Mouse (Mus musculus) cerebellum, adult 2 months (tissue): ENCODE measurements at regions not wholly inside any gene's neighbourhood (a gene's known extent, or its start where the extent isn't known, plus 50 kb on each side); places are given as distances from the start of the nearest gene placed in this dataset.

Experiments used
- DNase-seq, 2 experiments: peaks; one replicate each; pipeline ENCODE4 v3.0.0; 2021
- H3K27ac ChIP-seq: fragments of 200-500 bp; 2 replicates; pipeline ENCODE4 v1.5.1; 2012; ENCODE audit warnings: low read length, control low read depth, inconsistent platforms; ENCODE audit not compliant: insufficient read depth
- H3K27me3 ChIP-seq: fragments of 200-500 bp; 2 replicates; pipeline ENCODE4 v1.6.1; 2012; ENCODE audit warnings: inconsistent platforms, mild to moderate bottlenecking, low read length, moderate library complexity; ENCODE audit not compliant: control insufficient read depth, insufficient read depth
- H3K4me1 ChIP-seq: fragments of 200-500 bp; 2 replicates; pipeline ENCODE4 v1.6.1; 2011; ENCODE audit warnings: low read length; ENCODE audit not compliant: control insufficient read depth, insufficient read depth
- H3K4me3 ChIP-seq: fragments of 200-500 bp; replicated peaks from 2 replicates; pipeline ENCODE3; 2011; ENCODE audit warnings: mild to moderate bottlenecking, low read depth, low read length, control low read depth; ENCODE audit not compliant: insufficient read depth
- CTCF ChIP-seq: fragments of 200-500 bp; IDR thresholded peaks from 2 replicates; pipeline ENCODE4 v1.5.1; 2011; ENCODE audit warnings: low read depth, mild to moderate bottlenecking, control low read depth, low read length, moderate library complexity, borderline replicate concordance; ENCODE audit not compliant: insufficient read depth
- POLR2A ChIP-seq: fragments of 200-500 bp; IDR thresholded peaks from 2 replicates; pipeline ENCODE4 v1.6.1; 2011; ENCODE audit warnings: low read length, control low read depth, borderline replicate concordance; ENCODE audit not compliant: insufficient read depth
- WGBS: fragments of 180-500 bp; shearing (Covaris S2); methylation state at CpG from one replicate; pipeline ENCODE4 v1.1.7; 2018; 5-methylcytosine and 5-hydroxymethylcytosine counted together

DNA sequence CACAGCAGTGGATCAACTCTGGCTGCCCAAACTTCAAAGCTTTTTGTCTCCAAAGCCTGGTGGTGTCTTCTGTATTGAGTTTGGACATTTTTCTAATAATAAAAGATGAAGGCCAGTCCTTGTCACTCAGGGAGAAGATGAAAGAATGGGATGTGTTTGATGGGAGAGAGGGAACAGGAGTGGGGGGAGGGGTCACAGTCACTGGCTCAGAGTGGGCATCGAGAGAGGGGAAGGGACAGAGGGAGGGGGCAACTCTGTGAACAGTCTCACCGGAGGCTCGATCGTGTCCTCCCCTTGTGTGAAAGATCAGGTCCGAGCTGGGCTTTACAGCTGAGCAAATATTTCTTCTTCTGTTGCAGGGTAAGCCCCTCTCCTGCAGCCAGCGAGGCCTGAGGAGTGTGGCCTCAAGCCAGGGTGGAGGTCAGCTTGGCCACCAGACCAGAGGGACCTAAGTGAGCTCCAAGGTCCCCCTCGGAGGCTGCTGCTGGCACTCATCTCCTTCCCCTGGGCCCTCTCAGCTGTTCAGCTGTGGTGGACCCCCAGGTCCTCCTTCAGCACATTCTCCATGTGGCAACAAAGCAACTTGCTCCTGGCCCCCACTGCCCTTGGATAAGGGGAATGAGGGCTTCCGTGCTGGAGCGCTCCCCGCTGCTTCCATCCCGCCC, 108.0 kb upstream of the Zbtb40 start:
- no peaks in the 10 kb centered on the region for H3K27me3 ChIP-seq
- TF ChIP-seq POLR2A (no peak), CTCF (no peak)
- no peak overlapping the region for H3K4me3 ChIP-seq
- 74% methylated on average over 11 of the region's 11 CpGs for WGBS
- no peak for DNase-seq
- H3K27ac ChIP-seq: no peak overlapping the region
- H3K4me1 ChIP-seq: peaks cover 6% of the 10 kb centered on the region; the same call in 1 of the 2 replicates

DNA sequence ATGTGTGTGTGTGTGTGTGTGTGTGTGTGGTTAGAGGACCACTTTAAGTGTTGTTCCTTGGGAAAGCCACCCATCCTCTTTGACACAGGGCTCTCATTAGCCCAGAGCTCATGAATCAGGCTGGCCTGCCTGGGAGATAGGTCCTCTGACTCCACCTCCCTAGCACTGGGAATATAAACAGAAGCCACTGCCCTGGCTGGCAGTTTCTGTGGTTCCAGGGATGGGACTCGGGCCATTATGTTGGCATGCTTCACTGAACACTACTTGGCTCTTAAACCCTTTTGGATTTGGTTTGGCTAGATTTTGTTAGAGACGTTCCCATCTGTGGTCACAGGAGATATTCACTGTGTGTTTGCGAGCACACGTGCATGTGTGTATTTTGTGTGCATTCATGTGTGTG, 100.2 kb upstream of the Zbtb40 start:
- H3K27ac ChIP-seq: no peak overlapping the region
- peaks cover 4% of the 10 kb centered on the region for H3K4me1 ChIP-seq
- peak; percentile 48 to 70 for DNase-seq
- no peak overlapping the region for H3K4me3 ChIP-seq
- H3K27me3 ChIP-seq: no peaks in the 10 kb centered on the region
- TF ChIP-seq CTCF (no peak), POLR2A (no peak)
- WGBS: 6% methylated on average over 4 of the region's 4 CpGs

DNA sequence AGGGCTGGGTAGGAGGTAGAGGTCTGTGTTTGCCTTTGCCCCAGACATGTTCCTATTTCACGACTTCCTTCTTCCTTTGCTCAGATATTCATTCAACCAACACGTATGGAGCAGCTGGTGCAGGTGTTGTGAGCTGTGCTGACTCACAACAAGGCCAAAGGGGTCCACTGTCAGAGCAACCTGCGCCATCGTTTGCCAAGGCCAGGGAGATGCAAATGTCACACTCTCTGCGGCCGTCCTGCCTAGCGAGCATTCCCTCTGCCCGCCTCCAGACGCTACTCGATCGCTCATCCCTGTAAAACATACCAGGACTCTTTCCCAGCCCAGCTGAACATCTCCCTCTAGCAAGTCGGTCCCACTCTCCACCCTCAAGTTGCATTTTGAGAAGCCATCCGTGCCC, 99.2 kb upstream of the Zbtb40 start:
- Histone ChIP-seq H3K4me3 (no peak overlapping the region), H3K27ac (no peak overlapping the region), H3K27me3 (no peaks in the 10 kb centered on the region), H3K4me1 (peaks cover 4% of the 10 kb centered on the region)
- no peak for TF ChIP-seq POLR2A
- TF ChIP-seq CTCF: no peak
- no peak for DNase-seq
- WGBS: 82% methylated on average over 13 of the region's 13 CpGs

DNA sequence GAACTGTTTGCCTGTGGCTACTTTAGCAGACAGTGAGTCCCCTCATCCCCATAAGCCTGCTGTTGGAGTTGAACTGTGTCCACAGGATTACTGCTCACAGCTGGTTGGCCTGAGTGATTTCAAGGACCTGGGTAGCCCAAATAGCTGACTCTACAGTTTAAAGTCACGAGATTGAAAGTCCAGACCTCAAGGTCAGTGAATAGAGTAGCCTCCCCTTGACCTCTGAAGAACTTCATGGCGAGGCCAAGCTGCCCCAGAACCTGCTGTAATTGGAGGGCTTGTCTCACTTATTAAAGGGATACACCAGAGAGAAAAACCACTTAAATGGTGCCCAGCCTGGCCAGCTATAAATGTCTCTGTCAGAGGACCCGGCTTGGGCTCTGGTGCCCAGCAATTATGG, 97.7 kb upstream of the Zbtb40 start:
- Histone ChIP-seq H3K4me1 (peaks cover 4% of the 10 kb centered on the region), H3K27me3 (no peaks in the 10 kb centered on the region), H3K4me3 (no peak overlapping the region), H3K27ac (no peak overlapping the region)
- DNase-seq: no peak
- no peak for TF ChIP-seq POLR2A
- 92% methylated on average over 3 of the region's 3 CpGs for WGBS

DNA sequence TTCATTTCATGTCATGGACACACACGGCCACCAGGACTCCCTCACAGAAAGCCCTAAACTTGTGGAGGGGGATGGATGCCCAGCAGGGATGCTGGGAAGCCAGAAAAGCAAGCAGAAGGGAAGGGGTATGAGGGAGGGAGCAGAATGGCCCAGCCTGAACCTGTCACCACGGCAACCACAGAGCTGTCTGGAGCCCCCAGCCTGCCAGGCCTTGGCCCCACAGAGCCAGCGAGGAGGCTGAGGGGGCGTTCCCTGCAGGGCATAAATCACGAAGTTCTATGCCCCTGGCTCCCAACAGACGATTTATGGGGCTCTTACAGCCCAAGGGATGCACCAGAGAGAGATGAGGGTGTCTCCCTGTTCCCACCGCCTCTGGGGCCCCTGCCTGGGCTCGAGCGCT, 93.7 kb upstream of the Zbtb40 start:
- TF ChIP-seq CTCF (no peak), POLR2A (no peak)
- Histone ChIP-seq H3K4me3 (no peak overlapping the region), H3K4me1 (no peaks in the 10 kb centered on the region), H3K27ac (no peak overlapping the region), H3K27me3 (no peaks in the 10 kb centered on the region)
- WGBS: 51% methylated on average over 9 of the region's 9 CpGs
- no peak for DNase-seq

DNA sequence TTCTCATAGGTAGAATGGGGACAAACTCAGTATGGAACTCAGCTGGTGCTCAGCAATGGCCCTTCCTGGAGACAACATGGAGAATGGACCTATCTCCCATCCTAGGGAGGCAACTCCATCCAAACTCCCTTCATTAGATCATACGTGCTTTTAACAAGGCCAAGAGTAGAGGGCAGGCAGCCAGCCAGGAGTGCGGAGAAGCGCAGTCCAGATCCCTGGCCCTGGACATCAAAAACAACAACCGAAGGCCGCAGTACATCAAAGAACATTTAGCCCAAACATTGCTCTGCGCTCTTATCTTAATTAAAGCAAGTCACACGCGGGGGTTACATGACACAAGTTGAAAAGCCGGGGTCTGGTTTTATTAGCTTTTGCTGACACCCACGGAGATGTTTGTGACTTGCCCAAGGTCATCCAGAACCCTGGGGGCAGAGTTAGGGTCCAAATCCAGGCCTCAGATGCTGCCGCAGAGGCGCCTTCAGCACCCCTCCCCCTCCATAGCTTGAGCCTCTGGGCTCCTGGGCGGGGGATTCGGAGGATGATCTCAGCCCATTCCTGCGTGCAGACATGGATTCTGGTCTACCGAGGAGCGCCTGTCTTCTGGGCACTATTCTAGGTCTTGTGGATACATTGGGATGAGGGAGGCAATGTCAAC, 90.6 kb upstream of the Zbtb40 start:
- H3K27me3 ChIP-seq: no peaks in the 10 kb centered on the region
- 86% methylated on average over 17 of the region's 17 CpGs for WGBS
- H3K4me3 ChIP-seq: no peak overlapping the region
- TF ChIP-seq CTCF (no peak), POLR2A (no peak)
- DNase-seq: no peak
- no peak overlapping the region for H3K27ac ChIP-seq
- peaks cover 7% of the 10 kb centered on the region; the same call in 1 of the 2 replicates for H3K4me1 ChIP-seq

DNA sequence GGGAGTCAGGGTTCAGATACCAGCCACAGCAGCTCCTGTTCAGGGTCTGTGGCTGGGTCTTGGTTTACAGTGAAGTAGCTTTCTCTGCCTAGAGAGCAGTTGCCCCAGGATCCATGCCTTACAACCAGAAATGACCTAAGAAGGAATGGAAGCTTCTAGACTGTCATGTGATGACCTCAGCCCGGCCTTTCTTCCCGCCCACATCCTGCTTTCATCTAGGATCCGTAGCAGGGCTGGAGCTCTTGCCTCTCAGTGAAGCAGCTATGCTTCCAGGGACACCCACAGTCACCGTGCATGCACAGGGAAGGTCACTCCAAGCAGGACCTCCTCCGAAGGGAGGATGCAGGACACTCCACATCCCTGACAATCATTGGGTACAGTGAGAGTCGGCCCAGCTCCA, 89.5 kb upstream of the Zbtb40 start:
- H3K27ac ChIP-seq: no peak overlapping the region

DNA sequence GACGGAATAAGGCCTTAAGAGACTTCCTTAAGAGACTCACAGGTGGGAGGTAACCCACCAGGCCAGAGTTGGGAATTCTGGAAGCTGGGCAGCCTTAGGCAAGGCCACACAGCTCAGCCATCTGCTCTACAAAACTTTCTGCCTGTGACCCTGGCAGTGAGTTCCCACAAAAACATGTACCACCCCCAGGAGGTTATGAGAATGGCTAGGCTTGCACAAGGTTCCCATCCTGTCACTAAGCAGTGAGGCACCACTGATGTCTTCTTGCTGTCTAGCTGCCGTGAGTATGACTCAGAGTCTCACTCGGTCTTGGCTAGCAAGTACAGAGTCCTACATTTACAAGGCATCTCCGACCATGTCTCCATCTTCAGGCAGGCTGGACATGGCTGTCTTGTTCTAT, 87.7 kb upstream of the Zbtb40 start:
- Histone ChIP-seq H3K4me1 (peaks cover 7% of the 10 kb centered on the region; the same call in 1 of the 2 replicates), H3K27me3 (no peaks in the 10 kb centered on the region), H3K4me3 (no peak overlapping the region), H3K27ac (no peak overlapping the region)
- TF ChIP-seq CTCF (no peak), POLR2A (no peak)
- DNase-seq: no peak
- 72% methylated on average over 4 of the region's 4 CpGs for WGBS

More for the DNA sequence above, 89.5 kb upstream of the Zbtb40 start:
- Histone ChIP-seq H3K4me3 (no peak overlapping the region), H3K27me3 (no peaks in the 10 kb centered on the region), H3K4me1 (peaks cover 7% of the 10 kb centered on the region; the same call in 1 of the 2 replicates)
- DNase-seq: no peak
- TF ChIP-seq CTCF (no peak), POLR2A (no peak)
- WGBS: 84% methylated on average over 6 of the region's 6 CpGs
